Mouse (Mus musculus) myocyte (in vitro differentiated cells): ENCODE measurements around the gene Klk6.

Source experiments
- POLR2A ChIP-seq: IDR thresholded peaks from one replicate; pipeline ENCODE4 v1.6.1; 2011; ENCODE audit warnings: low read depth, mild to moderate bottlenecking, control low read depth, moderate library complexity; ENCODE audit not compliant: insufficient read length
- REST ChIP-seq: IDR thresholded peaks from one replicate; pipeline ENCODE4 v1.6.1; 2011; ENCODE audit warnings: mild to moderate bottlenecking, control low read depth, moderate library complexity; ENCODE audit not compliant: insufficient read depth, insufficient read length

DNA sequence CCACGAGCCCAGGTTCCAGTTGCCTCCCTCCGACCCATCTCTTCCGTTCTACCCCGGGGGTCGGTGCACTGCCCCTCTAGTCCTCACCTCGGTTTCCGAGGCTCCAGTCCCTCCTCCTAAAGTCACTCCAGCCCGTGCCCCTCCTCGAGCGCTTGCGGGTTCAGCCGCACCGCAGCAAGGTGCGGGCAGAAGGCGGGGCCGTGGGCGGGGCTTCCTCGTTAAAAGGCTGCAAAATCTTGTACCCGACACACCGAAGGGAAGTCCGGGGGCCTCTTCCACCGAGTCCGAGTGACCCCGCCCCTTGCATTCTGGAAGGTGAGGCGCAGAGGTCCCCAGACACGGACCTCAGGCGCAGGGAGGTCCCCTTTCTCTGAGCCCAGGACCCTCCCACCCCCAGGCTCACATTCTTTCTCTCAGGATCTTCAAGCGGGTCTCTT, 26.9 kb upstream of the Klk6 start, which contains the start of gene Klk8:
- TF ChIP-seq POLR2A = no peak
- TF ChIP-seq REST = no peak
